Mouse (Mus musculus) intestine, postnatal 0 days (tissue): ENCODE results near the gene N6amt1. TPM values are rescaled to one million over a fixed set of nuclear protein-coding genes. Genes with fewer than 3 reads are reported as not detected.

ENCODE experiments used
- ATAC-seq: fragments of 200-750 bp; cut with Nextera tagmentation; 2 replicates; pipeline ENCODE4 v1.8.0; 2017; ENCODE audit warnings: mild to moderate bottlenecking, moderate TSS enrichment, moderate library complexity
- H3K27ac ChIP-seq: fragments of 300-500 bp; sonication (generic); 2 replicates; pipeline ENCODE4 v1.5.1; 2014; ENCODE audit warnings: mild to moderate bottlenecking, low read depth, low read length, moderate library complexity
- H3K27me3 ChIP-seq: fragments of 300-500 bp; sonication (generic); replicated peaks from 2 replicates; pipeline ENCODE4 v1.6.1; 2014; ENCODE audit warnings: low read length, mixed read lengths; ENCODE audit not compliant: control insufficient read depth, insufficient read depth
- H3K36me3 ChIP-seq: fragments of 300-500 bp; sonication (generic); 2 replicates; pipeline ENCODE4 v1.6.1; 2014; ENCODE audit warnings: mild to moderate bottlenecking, moderate library complexity; ENCODE audit not compliant: control insufficient read depth, insufficient read depth
- H3K4me1 ChIP-seq: fragments of 300-500 bp; sonication (generic); replicated peaks from 2 replicates; pipeline ENCODE4 v1.6.1; 2014; ENCODE audit warnings: antibody characterized with exemption, low read length, mixed read lengths; ENCODE audit not compliant: control insufficient read depth, insufficient read depth
- H3K4me2 ChIP-seq: fragments of 300-500 bp; sonication (generic); replicated peaks from 2 replicates; pipeline ENCODE4 v1.6.1; 2014; ENCODE audit warnings: low read depth, mild to moderate bottlenecking, moderate library complexity
- H3K4me3 ChIP-seq: fragments of 300-500 bp; sonication (generic); 2 replicates; pipeline ENCODE4 v1.5.1; 2014; ENCODE audit warnings: low read depth, low read length
- H3K9ac ChIP-seq: fragments of 300-500 bp; sonication (generic); 2 replicates; pipeline ENCODE4 v1.6.1; 2014; ENCODE audit warnings: mild to moderate bottlenecking, low read depth, low read length
- H3K9me3 ChIP-seq: fragments of 300-500 bp; sonication (generic); 2 replicates; pipeline ENCODE4 v1.6.1; 2016; ENCODE audit warnings: mixed run types; ENCODE audit not compliant: control insufficient read depth
- CTCF ChIP-seq: sonication (generic); IDR thresholded peaks from 2 replicates; pipeline ENCODE4 v1.5.1; 2016; ENCODE audit warnings: low read depth, mild to moderate bottlenecking, control low read depth, antibody characterized with exemption, moderate library complexity
- WGBS: fragments of 180-500 bp; shearing (Covaris S2); extraction: QIAGEN DNeasy Blood & Tissue Kit; methylation state at CpG from one replicate; pipeline ENCODE4 v1.1.7; 2014; 5-methylcytosine and 5-hydroxymethylcytosine counted together
- polyA plus RNA-seq: library from polyadenylated mRNA; unstranded; fragments of >200 nt; fragmentation: Nextera tagmentation; extraction: Ambion mirVana; gene quantifications from 2 replicates; pipeline ENCODE4 v1.2.1, GENCODE M21; 2015

Gene N6amt1
- 16.8 and 18.5 TPM in 2 replicates for polyA plus RNA-seq

- Histone ChIP-seq H3K4me2 (peak within 1 kb of the TSS; percentile 63), H3K4me1 (no peaks in the 10 kb centered on the region), H3K4me3 (peak within 1 kb of the TSS; percentile 77), H3K27me3 (no peaks in the 10 kb centered on the region), H3K27ac (peak within 1 kb of the TSS; percentile 91), H3K9ac (peak within 1 kb of the TSS; percentile 65), H3K9me3 (no peaks in the 10 kb centered on the region), H3K36me3 (peaks cover 15% of the 10 kb centered on the region)
- peak; percentile 99 for ATAC-seq
- peak; percentile 31; the same call in 1 of the 2 replicates for TF ChIP-seq CTCF
- under 1% methylated on average over 48 of the region's 48 CpGs for WGBS
Measured at GRCm38 (mm10) chr16:87354075-87354583, at the start of gene N6amt1. TSS of gene N6amt1 (plus strand) at chr16:87354185.

GRCm38 (mm10) chr16:87305251-87306011 lies 48.6 kb upstream of the N6amt1 start:
- peak; percentile 91 for ATAC-seq
- WGBS: 60% methylated on average over 11 of the region's 11 CpGs

GRCm38 (mm10) chr16:87307109-87307735 lies 46.8 kb upstream of the N6amt1 start:
- ATAC-seq: peak; percentile 84
- no peaks in the 10 kb centered on the region for H3K36me3 ChIP-seq
- 28% methylated on average over 10 of the region's 10 CpGs for WGBS
- H3K4me3 ChIP-seq: no peak overlapping the region
- no peak for TF ChIP-seq CTCF
- peak overlapping the region; percentile 10; the same call in 1 of the 2 replicates for H3K4me2 ChIP-seq
- H3K4me1 ChIP-seq: peaks cover 2% of the 10 kb centered on the region
- H3K9me3 ChIP-seq: no peaks in the 10 kb centered on the region
- peak overlapping the region; percentile 60 for H3K27ac ChIP-seq
- H3K9ac ChIP-seq: no peak overlapping the region
- H3K27me3 ChIP-seq: no peaks in the 10 kb centered on the region

More at GRCm38 (mm10) chr16:87305251-87306011, 48.6 kb upstream of the N6amt1 start:
- Histone ChIP-seq H3K4me2 (no peak overlapping the region), H3K9me3 (no peaks in the 10 kb centered on the region), H3K27ac (0 out of 2 replicates have a peak overlapping the region, but pooled peaks have one; percentile 9), H3K4me1 (peaks cover 2% of the 10 kb centered on the region), H3K27me3 (no peaks in the 10 kb centered on the region), H3K36me3 (no peaks in the 10 kb centered on the region), H3K4me3 (no peak overlapping the region), H3K9ac (no peak overlapping the region)
- TF ChIP-seq CTCF: no peak

DNA sequence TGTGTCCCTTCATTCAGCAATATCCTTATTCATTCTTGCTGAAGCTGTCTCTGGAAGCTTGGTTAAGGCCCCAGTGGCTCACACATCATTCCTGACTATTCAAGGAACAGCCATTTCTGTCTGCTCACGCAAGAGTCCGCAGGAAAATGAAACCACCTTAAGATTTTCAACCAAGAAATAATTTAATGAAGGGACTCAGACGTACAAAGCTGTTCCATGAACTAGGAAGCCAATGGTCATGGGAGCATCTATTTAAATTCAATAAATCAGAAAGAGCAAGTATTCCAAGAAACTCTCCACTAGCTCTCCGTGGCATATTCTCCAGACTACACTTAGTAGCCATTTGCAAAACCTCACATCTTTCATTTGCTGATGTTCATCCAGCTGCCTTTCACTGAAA lies 43.3 kb upstream of the N6amt1 start:
- no peak overlapping the region for H3K27ac ChIP-seq
- TF ChIP-seq CTCF: no peak
- H3K36me3 ChIP-seq: no peaks in the 10 kb centered on the region
- WGBS: 85% methylated on average over 4 of the region's 4 CpGs
- H3K4me1 ChIP-seq: peaks cover 2% of the 10 kb centered on the region
- H3K9ac ChIP-seq: no peak overlapping the region
- no peaks in the 10 kb centered on the region for H3K27me3 ChIP-seq
- H3K4me2 ChIP-seq: no peak overlapping the region
- no peak for ATAC-seq
- no peak overlapping the region for H3K4me3 ChIP-seq
- no peaks in the 10 kb centered on the region for H3K9me3 ChIP-seq

- WGBS: 47% methylated on average over 5 of the region's 5 CpGs
- H3K27ac ChIP-seq: no peak overlapping the region
- no peaks in the 10 kb centered on the region for H3K9me3 ChIP-seq
- H3K27me3 ChIP-seq: no peaks in the 10 kb centered on the region
- no peak overlapping the region for H3K9ac ChIP-seq
- H3K4me2 ChIP-seq: no peak overlapping the region
- no peak overlapping the region for H3K4me3 ChIP-seq
- H3K36me3 ChIP-seq: no peaks in the 10 kb centered on the region
- ATAC-seq: peak; percentile 38; the same call in 1 of the 2 replicates
- no peaks in the 10 kb centered on the region for H3K4me1 ChIP-seq
- no peak for TF ChIP-seq CTCF
Measured at GRCm38 (mm10) chr16:87318200-87318811, 35.7 kb upstream of the N6amt1 start.

- Histone ChIP-seq H3K4me1 (no peaks in the 10 kb centered on the region), H3K27ac (no peak overlapping the region), H3K4me2 (no peak overlapping the region), H3K4me3 (no peak overlapping the region), H3K27me3 (no peaks in the 10 kb centered on the region), H3K9me3 (no peaks in the 10 kb centered on the region), H3K9ac (no peak overlapping the region), H3K36me3 (no peaks in the 10 kb centered on the region)
- no peak for TF ChIP-seq CTCF
- ATAC-seq: no peak
- WGBS: 84% methylated on average over 5 of the region's 5 CpGs
Measured at GRCm38 (mm10) chr16:87318998-87319397, 35.0 kb upstream of the N6amt1 start.
